In the genomic region with DNA sequence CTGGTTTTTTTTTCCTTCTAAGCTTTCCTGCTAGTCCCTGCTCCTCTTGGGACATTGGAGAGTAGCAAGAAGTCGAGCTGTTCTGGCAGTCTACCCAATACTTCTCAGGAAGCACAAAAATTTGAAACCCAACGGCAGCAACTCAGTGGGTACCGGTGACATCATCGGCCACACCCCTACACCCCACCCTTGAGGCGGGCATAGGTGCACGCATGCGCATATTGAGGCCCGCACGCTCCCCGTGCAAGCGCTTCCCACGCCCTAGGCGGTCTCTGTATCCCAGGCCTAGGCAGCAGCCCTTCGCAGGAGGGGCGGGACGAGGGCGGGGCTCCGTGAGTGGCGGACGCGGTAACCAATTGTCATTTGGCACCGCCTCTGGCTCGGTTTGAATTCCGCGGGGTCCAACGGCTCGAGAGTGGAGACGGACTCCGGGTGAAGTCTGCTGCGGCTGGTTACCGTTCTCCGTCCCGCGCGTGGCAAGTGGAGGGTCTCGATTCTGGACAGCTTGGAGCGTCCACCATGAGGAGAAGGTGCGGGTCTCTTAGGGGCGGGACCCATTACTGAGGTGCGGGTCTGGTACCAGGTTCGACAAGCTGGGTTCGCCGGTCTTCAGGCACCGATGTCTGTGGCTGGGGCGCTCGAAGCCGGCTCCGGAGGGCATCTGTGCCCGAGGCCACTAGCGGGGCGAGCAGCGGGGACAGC, we compare ENCODE assay signal across 1 mouse cellular context.
TF ChIP-seq lines count a peak whose summit lies in the region.

A gene (plus strand): TSS at position 389 of the 702 bp plus-strand sequence.

TF ChIP-seq in CH12.LX, 34 proteins besides CTCF, POLR2A, EP300 and RAD21 (continued from another document):
- no peak for TF ChIP-seq ZC3H11A (IDR thresholded peaks at IDR 0.05; ENCODE audit: low read depth, low read length)
- TF ChIP-seq ELF1 (IDR thresholded peaks at IDR 0.05; ENCODE audit: low read depth, low read length) = peak; percentile 41; the same call in 1 of the 2 replicates
- 0 out of 2 replicates have a peak, but pooled peaks have one; percentile 24 for TF ChIP-seq MAZ (IDR thresholded peaks at IDR 0.05; ENCODE audit: low read depth, low read length)
- TF ChIP-seq TCF12 (IDR thresholded peaks at IDR 0.05; ENCODE audit: low read depth, low read length) = peak; percentile 59
- no peak for TF ChIP-seq JUND (conservative IDR thresholded peaks at IDR 0.05; ENCODE audit: low read depth, low read length)
- TF ChIP-seq TBP (conservative IDR thresholded peaks at IDR 0.05; ENCODE audit: low read depth, low read length) = peak; percentile 63; the same call in 1 of the 2 replicates
- TF ChIP-seq BHLHE40 (IDR thresholded peaks at IDR 0.05; ENCODE audit: low read depth, low read length) = peak; percentile 47; the same call in 1 of the 2 replicates
- peak; percentile 85; the same call in 1 of the 2 replicates for TF ChIP-seq E2F4 (IDR thresholded peaks at IDR 0.05; ENCODE audit: insufficient replicate concordance, low read depth, low read length)
- TF ChIP-seq ZNF384 (IDR thresholded peaks at IDR 0.05; ENCODE audit: low read depth, low read length) = no peak
- peak; percentile 70 for TF ChIP-seq JUN (IDR thresholded peaks at IDR 0.05; ENCODE audit: insufficient read depth, low read depth, low read length)
- 0 out of 2 replicates have a peak, but pooled peaks have one; percentile 45 for TF ChIP-seq MEF2A (IDR thresholded peaks at IDR 0.05; ENCODE audit: borderline replicate concordance, low read depth, low read length)
- peak; percentile 25; the same call in 1 of the 2 replicates for TF ChIP-seq MAX (IDR thresholded peaks at IDR 0.05; ENCODE audit: low read length)
- no peak for TF ChIP-seq ETS1 (conservative IDR thresholded peaks at IDR 0.05; ENCODE audit: low read depth, low read length)
- TF ChIP-seq MXI1 (IDR thresholded peaks at IDR 0.05; ENCODE audit: low read depth, low read length) = peak; percentile 79
- TF ChIP-seq CHD1 (IDR thresholded peaks at IDR 0.05; ENCODE audit: low read depth, low read length) = no peak; the same call in 1 of the 2 replicates
- TF ChIP-seq KAT2A (IDR thresholded peaks at IDR 0.05; ENCODE audit: insufficient replicate concordance, low read length) = no peak
- peak; percentile 16; the same call in 1 of the 2 replicates for TF ChIP-seq HCFC1 (IDR thresholded peaks at IDR 0.05; ENCODE audit: low read depth, low read length)
- TF ChIP-seq POLR2AphosphoS2 (IDR thresholded peaks at IDR 0.05; ENCODE audit: low read depth, low read length) = peak; percentile 91
- TF ChIP-seq ZKSCAN1 (IDR thresholded peaks at IDR 0.05; ENCODE audit: borderline replicate concordance, low read depth, low read length) = no peak
